Mouse (Mus musculus) adrenal gland, postnatal 10 days (tissue): ENCODE measurements around the gene Pygm. TPM values are rescaled to one million over a fixed set of nuclear protein-coding genes. Genes with fewer than 3 reads are reported as not detected.
A peak's percentile ranks its signal among the peaks of the same experiment; 100 is the strongest.

Experiments
- DNase-seq: peaks from one replicate; pipeline ENCODE4 v3.0.0; 2021; ENCODE audit warnings: mixed read lengths
- microRNA-seq: library from miRNA; unstranded; fragments of <30 nt; microRNA quantifications from one replicate; pipeline ENCODE4 v1.2.0, GENCODE M21; 2021
- total RNA-seq, 2 experiments: library from RNA; stranded (reverse); gene quantifications; 2 replicates each; pipeline ENCODE4 v1.2.3; 2021

Pygm gene
- total RNA-seq, 2 experiments from 2014 or later, result 92.0 to 223 TPM

DNA sequence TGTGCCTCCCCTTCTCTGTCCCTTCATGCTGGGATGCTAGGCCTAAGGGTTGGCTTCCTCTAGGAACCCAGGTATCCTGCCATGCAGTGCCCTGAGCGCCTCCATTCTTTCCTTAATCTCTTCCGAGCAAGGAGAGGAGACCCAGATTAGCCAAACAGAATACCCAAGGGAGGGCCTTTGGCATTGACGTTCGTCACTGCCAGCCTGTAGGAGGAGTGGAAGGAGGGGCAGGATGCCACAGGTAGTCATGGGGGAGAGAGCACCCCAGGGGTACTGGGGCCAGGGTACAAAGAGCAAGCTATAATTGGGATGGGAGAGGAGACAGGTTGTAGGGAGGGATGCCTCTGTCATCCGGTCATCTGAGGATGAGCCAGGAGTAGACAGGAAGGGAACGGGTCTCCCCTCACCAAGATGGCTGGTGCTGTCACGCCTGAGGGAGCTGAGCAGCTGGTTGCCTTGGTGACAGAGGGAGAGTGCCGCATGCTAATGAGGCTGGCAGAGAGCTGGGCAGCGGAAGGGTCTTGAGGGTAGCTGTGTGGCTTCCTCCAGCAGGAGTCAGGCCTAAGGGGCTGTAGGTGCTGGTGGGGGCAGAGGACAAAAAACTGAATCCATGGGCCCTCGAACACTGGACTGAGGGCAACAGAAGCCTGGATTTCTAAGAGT, 61.7 kb downstream of the Pygm start:
- DNase-seq, result no peak

DNA sequence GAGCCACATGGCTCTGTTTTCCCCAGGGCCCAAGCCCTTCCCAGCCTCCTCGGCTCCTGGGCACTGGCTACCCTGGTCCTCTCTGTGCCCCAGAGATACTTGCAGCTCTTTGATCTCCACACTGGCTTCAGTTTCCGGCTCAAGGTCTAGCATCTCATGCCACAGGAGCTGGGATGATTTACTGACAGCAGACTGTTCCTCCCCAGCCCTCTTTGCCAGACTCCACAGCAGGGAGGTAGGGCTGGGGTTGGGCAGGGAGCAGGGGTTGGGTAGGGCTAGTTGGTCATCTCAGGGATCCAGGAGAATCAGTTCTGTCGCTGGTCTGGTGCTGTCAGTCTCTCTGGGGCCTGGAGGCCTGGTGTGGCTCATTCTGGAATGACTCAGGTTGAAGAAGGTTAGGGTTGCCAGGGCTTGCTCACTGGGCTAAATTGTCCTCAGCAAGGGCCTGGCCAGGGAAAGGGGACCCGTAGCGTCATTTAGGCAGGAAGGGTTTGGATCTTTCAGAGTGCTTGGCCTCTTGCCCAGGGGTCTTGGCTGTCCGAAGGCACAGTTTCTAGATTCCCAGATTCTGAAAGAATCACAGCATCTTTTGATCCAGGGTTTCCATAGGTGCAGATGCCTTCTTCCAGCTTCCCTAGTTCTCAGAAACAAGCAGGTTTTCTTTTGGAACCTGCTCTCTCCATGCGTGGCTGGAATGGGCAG, 62.7 kb downstream of the Pygm start:
- peak; percentile 38 for DNase-seq

Small RNAs within 50 kb of the gene (microRNA-seq; reads per million reads assigned to microRNA genes)
- gene Mir6989, result 1.4 reads per million

Other genes starting within 250 kb of the Pygm start
- 1 to 10 TPM in 1 of 2 experiments, under 1 TPM in 1; 0.57 to 1.6 TPM for gene Batf2, start 243.4 kb upstream of the Pygm start, total RNA-seq
- 10 to 100 TPM; 63.1 to 63.7 TPM for gene Arl2, start 242.9 kb upstream of the Pygm start, total RNA-seq
- gene Majin, start 200.0 kb upstream of the Pygm start, total RNA-seq, result under 1 TPM; 0.72 to 0.79 TPM
- 10 to 100 TPM; 16.9 to 18.2 TPM for gene Gpha2, start 158.0 kb upstream of the Pygm start, total RNA-seq
- 10 to 100 TPM; 52.9 to 56.9 TPM for gene Ppp2r5b, start 148.5 kb upstream of the Pygm start, total RNA-seq
- 10 to 100 TPM; 25.0 to 30.2 TPM for gene Atg2a, start 142.7 kb upstream of the Pygm start, total RNA-seq
- 100 to 1,000 TPM; 104 to 106 TPM for gene Ehd1, start 107.7 kb upstream of the Pygm start, total RNA-seq
- gene Cdc42bpg, start 77.9 kb upstream of the Pygm start, total RNA-seq, result 10 to 100 TPM; 10.3 to 11.6 TPM
- 10 to 100 TPM; 37.1 to 38.7 TPM for gene Men1, start 49.4 kb upstream of the Pygm start, total RNA-seq
- 10 to 100 TPM; 35.9 to 54.6 TPM for gene Map4k2, start 43.3 kb upstream of the Pygm start, total RNA-seq
- 100 to 1,000 TPM; 166 to 186 TPM for gene Sf1, start 20.7 kb upstream of the Pygm start, total RNA-seq
- gene Rasgrp2, start 14.9 kb downstream of the Pygm start, total RNA-seq, result 10 to 100 TPM; 53.2 to 54.9 TPM
- gene Nrxn2, start 34.3 kb downstream of the Pygm start, total RNA-seq, result 10 to 100 TPM in 1 of 2 experiments, 1 to 10 TPM in 1; 7.5 to 14.5 TPM
- not detected for gene Slc22a12, start 158.6 kb downstream of the Pygm start, total RNA-seq